Mouse (Mus musculus) cerebellum, adult (tissue): ENCODE measurements at regions not wholly inside any gene's neighbourhood (a gene's known extent, or its start where the extent isn't known, plus 50 kb on each side); places are given as distances from the start of the nearest gene placed in this dataset.

Source experiments
- ATAC-seq: cut with Nextera tagmentation; 2 replicates; pipeline ENCODE4 v1.9.2; 2017; ENCODE audit warnings: mild to moderate bottlenecking, moderate library complexity, mixed read lengths; ENCODE audit not compliant: insufficient number of reproducible peaks, low FRiP score, low TSS enrichment

DNA sequence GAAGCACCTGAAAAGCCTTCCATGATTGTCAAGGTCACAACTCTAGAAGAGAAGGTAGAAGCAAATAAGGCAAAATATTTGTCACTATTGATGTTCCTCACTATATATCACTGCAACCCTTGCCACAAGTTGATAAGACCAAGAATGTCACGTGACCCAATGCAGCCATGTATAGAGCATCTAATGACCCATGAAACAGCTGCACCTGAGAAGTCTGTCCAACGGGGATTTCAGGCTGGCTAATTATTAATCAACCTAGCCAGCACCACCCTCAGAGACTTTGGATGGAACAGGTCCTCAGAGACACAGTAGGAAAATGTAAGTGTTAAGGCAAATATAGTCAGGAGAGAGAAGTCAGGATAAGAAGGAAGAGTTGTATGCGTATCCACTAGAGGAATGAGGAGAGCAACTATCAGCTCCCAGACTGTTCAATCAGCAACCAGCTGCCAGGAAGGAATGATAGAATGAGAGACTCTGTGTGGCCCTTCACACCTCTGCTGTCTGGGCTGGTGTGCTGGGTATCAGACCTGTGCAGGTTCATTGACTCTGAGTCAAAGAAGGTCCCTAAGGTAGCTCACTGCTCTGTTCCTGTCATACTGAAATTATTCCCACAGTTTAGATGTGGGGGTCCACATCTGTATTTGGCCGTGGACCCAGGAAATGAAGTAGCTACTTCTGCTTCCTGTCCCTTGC is 247.4 kb downstream of the Epha4 start:
- ATAC-seq: no peak

DNA sequence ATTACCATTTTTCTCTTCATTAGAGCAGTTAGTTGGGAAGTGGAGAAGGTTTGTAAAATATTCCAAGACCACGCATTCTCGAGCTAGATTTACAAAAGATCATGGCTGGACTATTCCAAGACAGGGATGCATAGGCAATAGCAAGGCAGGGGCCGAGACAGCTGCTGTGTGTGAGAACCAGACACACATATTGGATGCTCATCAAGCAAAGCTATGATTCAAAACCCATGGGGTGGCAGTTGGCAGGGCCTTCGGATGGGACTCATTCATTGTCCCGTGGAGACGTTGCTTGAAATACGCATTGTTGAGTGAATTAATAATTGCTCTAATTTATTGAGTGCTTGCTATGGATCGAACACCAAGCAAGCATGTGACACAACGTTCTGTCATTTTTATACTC is 239.6 kb downstream of the Epha4 start:
- ATAC-seq: no peak

GRCm38 (mm10) chr1:77279566-77279965 is 235.3 kb downstream of the Epha4 start:
- ATAC-seq: no peak

- no peak for ATAC-seq
These were observed 234.4 kb downstream of the Epha4 start for GRCm38 (mm10) chr1:77280373-77281038.

- no peak for ATAC-seq
These were observed 233.1 kb downstream of the Epha4 start for GRCm38 (mm10) chr1:77281741-77282140.

DNA sequence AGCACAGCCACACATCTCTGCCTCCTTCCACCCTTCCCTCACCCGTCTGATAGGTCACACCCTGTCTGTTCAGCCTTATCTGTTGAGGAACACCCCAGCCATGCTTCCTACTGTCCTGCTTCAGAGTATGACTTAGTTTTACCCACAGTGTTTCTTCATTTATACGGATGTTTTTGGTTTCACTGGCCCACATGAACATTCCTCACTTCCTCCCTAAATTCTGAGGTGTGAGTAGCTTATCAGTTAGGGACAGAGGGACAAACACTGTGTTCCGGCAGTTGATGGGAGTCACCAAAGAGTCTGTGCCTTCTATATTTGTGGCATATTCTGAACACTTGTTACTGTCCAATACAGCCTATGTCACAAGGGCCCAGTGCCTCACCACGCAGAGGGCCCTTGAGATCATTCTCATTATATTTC is 216.2 kb downstream of the Epha4 start:
- ATAC-seq: no peak

DNA sequence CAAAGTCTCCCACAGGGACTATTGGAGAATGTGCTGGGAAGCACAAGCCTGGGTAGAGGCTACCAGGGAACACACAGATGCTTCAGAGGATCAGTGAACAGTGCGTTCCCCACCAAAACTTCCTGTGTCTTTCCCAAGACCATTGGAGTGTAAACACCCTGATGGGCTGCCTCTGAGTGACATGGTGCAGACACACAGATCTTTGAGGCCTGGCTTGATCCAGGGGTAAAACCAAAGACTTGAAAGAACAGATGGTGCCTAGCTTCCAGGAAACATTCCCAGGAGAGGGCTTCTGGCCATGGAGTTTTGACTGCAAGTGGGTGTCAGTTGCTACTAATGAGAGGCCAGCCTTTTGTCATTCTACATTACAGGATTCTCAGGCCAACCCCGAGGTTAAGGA is 214.1 kb downstream of the Epha4 start:
- no peak for ATAC-seq

- ATAC-seq: no peak
These were observed 210.1 kb downstream of the Epha4 start for GRCm38 (mm10) chr1:77304770-77305169.

DNA sequence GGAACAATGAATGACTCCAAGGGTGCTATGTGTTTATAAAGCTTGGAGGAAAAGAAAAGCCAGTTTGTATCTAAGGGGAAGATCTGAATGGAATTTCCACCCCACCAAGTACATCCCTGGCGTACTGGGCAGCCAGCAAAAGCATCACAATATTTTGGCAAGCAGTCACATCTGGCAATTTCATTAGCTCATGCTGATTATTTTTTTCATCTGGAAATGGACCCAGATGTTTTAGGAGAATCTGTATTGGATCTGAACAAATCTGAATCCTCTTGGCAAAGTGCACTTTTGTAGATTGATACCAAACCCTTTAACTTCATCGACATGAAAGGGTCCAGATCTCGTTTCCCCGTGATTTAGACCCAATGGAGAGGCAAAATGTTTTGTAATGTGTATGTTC is 207.1 kb downstream of the Epha4 start:
- ATAC-seq: no peak

DNA sequence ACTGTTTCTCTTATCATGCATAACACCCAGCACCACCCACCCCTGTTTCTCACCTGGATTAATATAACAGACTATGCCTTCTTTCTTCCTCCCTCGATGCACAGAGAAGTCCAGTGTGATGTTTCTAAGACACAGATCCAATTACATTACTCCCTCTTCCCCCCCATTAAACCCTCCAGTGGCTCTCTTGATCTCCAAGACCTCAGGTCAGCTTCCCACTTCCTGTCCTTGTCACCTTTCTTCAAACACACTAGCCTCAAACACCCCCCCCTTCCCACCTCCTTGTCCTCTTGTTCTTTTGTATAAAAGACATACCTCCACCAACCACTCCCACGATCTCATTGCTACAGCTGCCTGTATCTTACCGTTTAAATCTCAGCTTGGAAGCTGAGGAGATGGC is 201.8 kb downstream of the Epha4 start:
- ATAC-seq: no peak

DNA sequence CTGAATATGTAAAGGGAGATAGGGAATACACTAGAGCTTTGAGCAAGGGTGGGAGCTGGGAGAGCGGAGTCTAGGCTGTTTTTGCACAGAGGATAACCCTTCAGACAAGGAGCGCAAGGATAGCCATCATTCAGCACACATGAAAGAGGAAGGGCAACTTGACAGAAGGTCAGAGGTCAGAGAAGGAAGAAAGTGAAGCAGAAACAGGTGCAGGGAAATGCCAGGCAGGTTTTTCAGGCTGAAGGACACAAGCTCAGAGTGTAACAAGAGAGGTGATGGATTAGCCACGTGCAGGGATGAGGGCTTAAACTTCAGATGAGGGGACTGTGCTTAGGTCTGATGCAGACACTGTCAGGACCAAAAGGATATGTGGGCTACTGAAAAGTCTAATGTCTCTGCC is 199.5 kb downstream of the Epha4 start:
- no peak for ATAC-seq

DNA sequence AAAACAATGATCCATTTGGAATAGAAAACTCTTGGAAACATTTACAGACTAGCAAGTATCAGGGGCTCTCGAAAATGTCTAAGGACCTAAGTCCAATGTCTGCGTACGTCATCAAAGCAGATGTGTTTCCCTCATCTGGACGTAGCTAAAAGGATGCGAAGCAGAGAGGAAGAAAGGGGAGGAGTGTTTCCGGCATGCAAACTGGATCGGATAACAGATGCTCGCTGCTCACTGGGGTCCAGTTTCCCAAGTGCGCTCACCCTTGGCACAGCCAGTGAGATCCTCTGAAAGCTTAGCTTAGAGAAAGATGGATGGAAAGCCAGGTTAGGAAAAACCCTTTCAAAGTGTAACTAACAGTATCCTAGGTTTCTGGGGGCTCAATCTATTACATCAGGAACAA is 198.7 kb downstream of the Epha4 start:
- no peak for ATAC-seq
